ENCODE assay signal across 27 mouse cellular contexts in genomic region chr6:78370357-78370756, GRCm38 (mm10). TPM values are rescaled to one million over a fixed set of nuclear protein-coding genes. Genes with fewer than 3 reads are reported as not detected.
"Had no signal": no experiment of that assay in that cellular context is flagged by ENCODE, and none has a peak within 500 bp of the region (broad histone marks: within the 10 kb centered on the region; RNA-seq: fewer than 3 reads in every experiment).

Reg3b (plus strand) TSS chr6:78370657.

- H3K9me3 ChIP-seq: heart, embryonic 10.5 days; hindbrain, embryonic 10.5 days; hindbrain, embryonic 12.5 days; kidney, embryonic 15.5 days; limb, embryonic 10.5 days; limb, embryonic 12.5 days had no signal

- ATAC-seq: hindbrain, embryonic 16.5 days; inflammation-experienced regulatory T-cells, adult 6 months had no signal

- H3K9ac ChIP-seq: heart, embryonic 12.5 days; hindbrain, embryonic 12.5 days; hindbrain, embryonic 14.5 days; kidney, embryonic 15.5 days; limb, embryonic 12.5 days had no signal

- H3K4me2 ChIP-seq: heart, embryonic 12.5 days; hindbrain, embryonic 12.5 days; hindbrain, embryonic 14.5 days; kidney, embryonic 15.5 days; limb, embryonic 12.5 days; liver, embryonic 11.5 days had no signal

- H3K4me3 ChIP-seq: gastrocnemius, adult 2 months; heart, embryonic 10.5 days; heart, embryonic 12.5 days; hindbrain, embryonic 10.5 days; hindbrain, embryonic 12.5 days; kidney, embryonic 15.5 days; layer of hippocampus, adult 2 months; left cerebral cortex, adult 2 months; limb, embryonic 10.5 days; limb, embryonic 12.5 days had no signal

- H3K4me1 ChIP-seq: heart, embryonic 10.5 days; heart, embryonic 12.5 days; hindbrain, embryonic 10.5 days; hindbrain, embryonic 12.5 days; kidney, embryonic 15.5 days; limb, embryonic 10.5 days; limb, embryonic 12.5 days had no signal

- H3K27ac ChIP-seq: gastrocnemius, adult 2 months; heart, embryonic 10.5 days; hindbrain, embryonic 10.5 days; hindbrain, embryonic 12.5 days; hindbrain, embryonic 14.5 days; kidney, embryonic 15.5 days; kidney, postnatal 0 days; layer of hippocampus, adult 2 months; left cerebral cortex, adult 2 months; limb, embryonic 10.5 days; limb, embryonic 12.5 days had no signal

- H3K36me3 ChIP-seq: heart, embryonic 10.5 days; heart, embryonic 12.5 days; hindbrain, embryonic 10.5 days; hindbrain, embryonic 12.5 days; kidney, embryonic 15.5 days; limb, embryonic 10.5 days; limb, embryonic 12.5 days had no signal

- H3K27me3 ChIP-seq: heart, embryonic 12.5 days; hindbrain, embryonic 12.5 days; kidney, embryonic 15.5 days; limb, embryonic 12.5 days had no signal

- DNase-seq: gastrocnemius, adult 2 months; gastrocnemius, postnatal 10 days; gastrocnemius, postnatal 25 days; heart, adult 18-20 months; heart, postnatal 10 days; heart, postnatal 4 days; kidney, adult 11 months; kidney, adult 2 months; kidney, adult 9 months; kidney, postnatal 14 days; kidney, postnatal 36 days; liver had no signal

RNA-seq across cellular contexts. Expression of gene Reg3b, which starts in this region (rescaled TPM):
- polyA plus RNA-seq: heart, embryonic 10.5 days; heart, embryonic 12.5 days; heart, embryonic 14.5 days; hindbrain, embryonic 10.5 days; hindbrain, embryonic 12.5 days; inflammation-experienced regulatory T-cells, adult 6 months; kidney, adult 2 months; kidney, embryonic 15.5 days; kidney, postnatal 0 days; limb, embryonic 10.5 days; limb, embryonic 12.5 days; liver, embryonic 11.5 days had no signal
